Mouse (Mus musculus): Measurements from ENCODE around the gene Ube2n.

Ube2n gene

GRCm38 (mm10) chr10:95589196-95589595 is 74.3 kb downstream of the Ube2n start:
- in situ Hi-C loops (cut with MboI, MseI) = loop anchor here (25.0 kb wide), 1 partner anchor 1502 kb away; no protein-coding TSS in a partner anchor

GRCm38 (mm10) chr10:95590196-95590595 is 75.3 kb downstream of the Ube2n start:
- in situ Hi-C loops (cut with MboI, MseI) = loop anchor here (10.0 to 25.0 kb wide), 2 partner anchors 815 to 1503 kb away; no protein-coding TSS in a partner anchor

GRCm38 (mm10) chr10:95591257-95591656 is 76.3 kb downstream of the Ube2n start:
- in situ Hi-C loops (cut with MboI, MseI) = loop anchor here (10.0 to 25.0 kb wide), 2 partner anchors 816 to 1504 kb away; no protein-coding TSS in a partner anchor

GRCm38 (mm10) chr10:95594414-95594813 is 79.5 kb downstream of the Ube2n start:
- in situ Hi-C loops (cut with MboI, MseI) = loop anchor here (10.0 to 25.0 kb wide), 2 partner anchors 820 to 1507 kb away; no protein-coding TSS in a partner anchor
